In the genomic region with DNA sequence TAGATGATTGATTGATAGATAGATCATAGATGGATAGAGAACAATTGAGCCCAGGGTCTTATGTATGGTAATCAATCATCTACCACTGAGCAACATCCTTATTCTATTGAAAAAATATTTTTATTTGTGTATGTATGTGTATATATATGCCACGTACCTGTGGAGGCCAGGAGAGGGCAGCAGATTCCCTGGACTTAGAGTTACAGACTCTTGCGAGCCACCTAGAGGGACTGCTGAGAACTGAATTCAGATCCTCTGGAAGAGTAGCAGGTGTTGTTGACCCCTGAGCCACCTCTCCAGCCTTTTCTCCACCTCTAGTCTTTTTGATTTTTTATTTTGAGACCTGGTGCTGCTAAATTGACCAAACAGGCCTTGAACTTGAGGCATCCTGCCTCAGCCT, we compare ENCODE assay signal across 12 mouse cellular contexts. TPM values are rescaled to one million over a fixed set of nuclear protein-coding genes. Genes with fewer than 3 reads are reported as not detected.
A peak's percentile ranks its signal among the peaks of the same experiment; 100 is the strongest.
DNase-seq lines count a peak whose midpoint lies in the region; ATAC-seq lines count a peak whose summit lies in the region.
"Had no signal": no experiment of that assay in that cellular context is flagged by ENCODE, and none has a peak within 500 bp of the region (broad histone marks: within the 10 kb centered on the region; RNA-seq: fewer than 3 reads in every experiment).

No protein-coding gene starts in this region.

- H3K4me1 ChIP-seq in midbrain, embryonic 14.5 days (ENCODE audit: control insufficient read depth, insufficient read depth, low read length), result no peaks in the 10 kb centered on the region
- no peaks in the 10 kb centered on the region for H3K4me1 ChIP-seq in midbrain, embryonic 10.5 days
- no peaks in the 10 kb centered on the region for H3K4me1 ChIP-seq in embryonic facial prominence, embryonic 10.5 days

- H3K27me3 ChIP-seq in midbrain, embryonic 14.5 days (ENCODE audit: control insufficient read depth, insufficient read depth, low read length), result no peaks in the 10 kb centered on the region
- H3K27me3 ChIP-seq in midbrain, embryonic 10.5 days (ENCODE audit: low read depth, poor library complexity, severe bottlenecking), result no peaks in the 10 kb centered on the region
- H3K27me3 ChIP-seq in embryonic facial prominence, embryonic 10.5 days (replicated peaks; ENCODE audit: low read depth, poor library complexity, severe bottlenecking), result no peaks in the 10 kb centered on the region

- H3K36me3 ChIP-seq in midbrain, embryonic 14.5 days (ENCODE audit: control insufficient read depth, insufficient read depth, low read length), result no peaks in the 10 kb centered on the region
- H3K36me3 ChIP-seq in midbrain, embryonic 10.5 days, result no peaks in the 10 kb centered on the region
- H3K36me3 ChIP-seq in embryonic facial prominence, embryonic 10.5 days (replicated peaks), result no peaks in the 10 kb centered on the region

- no peak overlapping the region for H3K27ac ChIP-seq in midbrain, embryonic 14.5 days (replicated peaks; ENCODE audit: low read depth, low read length)
- no peak overlapping the region for H3K27ac ChIP-seq in midbrain, embryonic 10.5 days (replicated peaks)
- no peak overlapping the region for H3K27ac ChIP-seq in embryonic facial prominence, embryonic 10.5 days (replicated peaks)

- no peak overlapping the region for H3K4me2 ChIP-seq in midbrain, embryonic 14.5 days (ENCODE audit: low read length)
- H3K4me2 ChIP-seq: heart, embryonic 11.5 days had no signal

- no peak for ATAC-seq in midbrain, embryonic 14.5 days (ENCODE audit: low FRiP score, low TSS enrichment)
- no peak for ATAC-seq in monocyte, adult 5-6 weeks (replicated peaks; ENCODE audit: insufficient number of reproducible peaks, low FRiP score, low TSS enrichment, poor library complexity, severe bottlenecking)

- no peaks in the 10 kb centered on the region for H3K9me3 ChIP-seq in midbrain, embryonic 14.5 days (ENCODE audit: control insufficient read depth, low read length)
- H3K9me3 ChIP-seq in midbrain, embryonic 10.5 days (replicated peaks), result no peaks in the 10 kb centered on the region
- H3K9me3 ChIP-seq in embryonic facial prominence, embryonic 10.5 days, result no peaks in the 10 kb centered on the region

- DNase-seq in embryo, embryonic 10 days (ENCODE audit: low spot score), result peak; percentile 56
- no peak for DNase-seq in embryo, embryonic 9.5 days (ENCODE audit: extremely low spot score)
- DNase-seq in midbrain, embryonic 14.5 days, result peak; percentile 5
- no peak for DNase-seq in midbrain, embryonic 10.5 days (ENCODE audit: low spot score)
- DNase-seq in embryonic facial prominence, embryonic 10.5 days (ENCODE audit: low spot score), result peak; percentile 27
- DNase-seq in thymus, postnatal 25 days, result peak; percentile 25
- no peak for DNase-seq in heart, postnatal 36 days
- DNase-seq: right cerebral cortex, postnatal 4 days had no signal

- H3K4me3 ChIP-seq in midbrain, embryonic 14.5 days (replicated peaks; ENCODE audit: low read depth, low read length), result no peak overlapping the region
- no peak overlapping the region for H3K4me3 ChIP-seq in midbrain, embryonic 10.5 days
- no peak overlapping the region for H3K4me3 ChIP-seq in embryonic facial prominence, embryonic 10.5 days

- 24% methylated on average over 2 of the region's 2 CpGs for WGBS in midbrain, embryonic 14.5 days
- 46% methylated on average over 2 of the region's 2 CpGs for WGBS in midbrain, embryonic 10.5 days
- 37% methylated on average over 2 of the region's 2 CpGs for WGBS in embryonic facial prominence, embryonic 10.5 days

- intact Hi-C loops in heart, postnatal 36 days (cut with DNase I), result loop anchor here (5.0 kb wide), 1 partner anchor 74 kb away; no protein-coding TSS in a partner anchor

- no peak overlapping the region for H3K9ac ChIP-seq in midbrain, embryonic 14.5 days (replicated peaks; ENCODE audit: low read length)

RNA-seq across cellular contexts. Expression of gene Smurf1, which starts 32.8 kb away (rescaled TPM):
- 42.8 and 44.9 TPM in 2 replicates for polyA plus RNA-seq in midbrain, embryonic 14.5 days (2014; fragmentation: Nextera tagmentation; extraction: Ambion mirVana)
- 13.2 and 16.2 TPM in 2 replicates for polyA plus RNA-seq in midbrain, embryonic 10.5 days (2016; fragmentation: Nextera tagmentation; extraction: Ambion mirVana)
- 14.5 and 17.0 TPM in 2 replicates for polyA plus RNA-seq in embryonic facial prominence, embryonic 10.5 days (2016; fragmentation: Nextera tagmentation; extraction: Ambion mirVana)
- total RNA-seq in monocyte, adult 5-6 weeks (2017), result 11.8 to 23.2 TPM (median 17.6 TPM) in 3 replicates
- 10 to 100 TPM; 24.6 to 27.2 TPM for total RNA-seq in heart, postnatal 36 days (2021)

RNA-seq across cellular contexts. Expression of gene Gm4871, which starts 34.1 kb away (rescaled TPM):
- polyA plus RNA-seq in midbrain, embryonic 14.5 days (2014; fragmentation: Nextera tagmentation; extraction: Ambion mirVana), result not detected in 2 replicates
- polyA plus RNA-seq in midbrain, embryonic 10.5 days (2016; fragmentation: Nextera tagmentation; extraction: Ambion mirVana), result not detected in 2 replicates
- not detected in 2 replicates for polyA plus RNA-seq in embryonic facial prominence, embryonic 10.5 days (2016; fragmentation: Nextera tagmentation; extraction: Ambion mirVana)
- total RNA-seq in monocyte, adult 5-6 weeks (2017), result not detected in 3 replicates
- not detected for total RNA-seq in heart, postnatal 36 days (2021)
- total RNA-seq: layer of hippocampus, postnatal 10 days had no signal
- polyA plus RNA-seq: C2C12; heart, embryonic 11.5 days had no signal

RNA-seq across cellular contexts. Expression of gene 1700018F24Rik, which starts 44.3 kb away (rescaled TPM):
- polyA plus RNA-seq in midbrain, embryonic 14.5 days (2014; fragmentation: Nextera tagmentation; extraction: Ambion mirVana), result not detected in 2 replicates
- polyA plus RNA-seq in midbrain, embryonic 10.5 days (2016; fragmentation: Nextera tagmentation; extraction: Ambion mirVana), result not detected in 2 replicates
- polyA plus RNA-seq in embryonic facial prominence, embryonic 10.5 days (2016; fragmentation: Nextera tagmentation; extraction: Ambion mirVana), result not detected in 2 replicates
- total RNA-seq in monocyte, adult 5-6 weeks (2017), result not detected in 3 replicates
- total RNA-seq in heart, postnatal 36 days (2021), result not detected
- total RNA-seq: layer of hippocampus, postnatal 10 days had no signal
- polyA plus RNA-seq: C2C12; heart, embryonic 11.5 days had no signal

Comparison
In these comparisons a context has a peak if more than half of its experiments do, and no peak if none do; other contexts are left out.
1. DNase-seq: peak in embryo, embryonic 10 days (single experiment), midbrain, embryonic 14.5 days (single experiment), embryonic facial prominence, embryonic 10.5 days (single experiment) and thymus, postnatal 25 days (single experiment); none in embryo, embryonic 9.5 days (single experiment), midbrain, embryonic 10.5 days (single experiment) and heart, postnatal 36 days (0 of 2).